Mouse (Mus musculus): ENCODE data around the gene Tsga10ip. TPM values are rescaled to one million over a fixed set of nuclear protein-coding genes. Genes with fewer than 3 reads are reported as not detected.
"Not testable (repeated sequence)": the region's sequence is repeated elsewhere in the genome, so short reads cannot be mapped to it uniquely, and the experiment has no call there.

Gene Tsga10ip
- polyA plus RNA-seq, 1 experiment: 0.04 TPM

DNA sequence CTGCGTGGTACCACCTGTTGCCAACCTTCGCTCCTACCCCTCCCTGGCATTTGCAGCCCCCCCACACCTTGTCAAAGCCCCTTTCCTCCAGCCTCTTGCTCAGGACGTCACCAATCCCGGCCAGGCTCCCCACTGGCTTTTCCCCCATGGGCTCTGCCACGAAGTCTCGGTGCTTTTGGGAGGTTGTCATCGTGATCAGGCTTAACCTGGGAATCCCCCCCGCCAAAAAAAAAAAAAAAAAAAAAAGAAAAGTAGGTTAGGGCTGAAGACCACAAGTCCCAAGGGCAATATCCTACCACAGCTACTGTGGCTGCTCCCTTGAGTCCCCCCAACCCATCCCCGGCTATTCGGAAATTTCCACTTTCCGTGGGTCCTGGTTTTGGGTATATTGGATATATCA is 36.6 kb downstream of the Tsga10ip start:
- TF ChIP-seq POLR2A (IDR thresholded peaks at IDR 0.05; ENCODE audit: borderline replicate concordance, extremely low read depth, insufficient read depth, insufficient read length, poor library complexity, severe bottlenecking): no peak
- TF ChIP-seq CTCF (IDR thresholded peaks at IDR 0.05; ENCODE audit: borderline replicate concordance, extremely low read depth, insufficient read depth, insufficient read length): no peak
- DNase-seq (ENCODE audit: low read depth): no peak

DNA sequence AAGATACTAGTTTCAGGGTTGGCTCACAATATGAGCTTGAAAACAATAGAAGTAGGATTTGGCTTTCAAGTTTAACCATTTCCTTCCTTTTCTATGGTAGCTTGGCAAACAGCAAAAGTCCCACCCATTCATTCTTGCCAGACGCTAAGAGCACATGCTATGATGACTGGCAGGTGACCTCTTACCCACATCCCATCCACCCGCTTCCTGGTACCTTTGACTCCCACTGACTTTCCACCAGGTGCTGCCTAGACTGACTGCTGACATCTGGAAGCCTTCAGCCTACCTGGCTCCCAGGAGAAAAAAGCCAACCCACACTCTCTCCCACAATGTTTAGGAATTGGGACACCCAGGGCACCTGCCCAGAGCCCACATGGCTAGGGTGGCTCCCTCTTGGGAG is 38.2 kb downstream of the Tsga10ip start:
- no peak for DNase-seq (ENCODE audit: low read depth)
- TF ChIP-seq CTCF (IDR thresholded peaks at IDR 0.05; ENCODE audit: borderline replicate concordance, extremely low read depth, insufficient read depth, insufficient read length) (no peak), POLR2A (IDR thresholded peaks at IDR 0.05; ENCODE audit: borderline replicate concordance, extremely low read depth, insufficient read depth, insufficient read length, poor library complexity, severe bottlenecking) (no peak)

DNA sequence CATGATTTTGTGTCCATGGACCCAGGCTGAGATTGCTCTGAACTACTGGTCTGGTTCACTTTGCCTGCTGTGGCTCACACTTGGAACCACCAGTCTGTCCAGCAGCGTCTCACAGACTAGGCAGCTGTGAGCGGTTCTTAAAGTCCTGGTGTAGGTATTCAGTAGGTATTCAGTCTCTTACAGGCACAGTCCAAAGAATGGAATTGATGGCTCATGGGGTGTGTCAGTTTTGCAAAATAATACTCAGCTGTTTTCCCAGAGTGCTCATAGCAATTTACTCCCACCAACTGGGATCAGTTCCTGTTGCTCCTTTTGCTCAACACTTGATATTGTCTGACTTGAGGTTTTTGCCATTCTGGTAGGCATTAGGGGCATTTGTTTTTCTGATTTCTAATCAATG is 40.1 kb downstream of the Tsga10ip start:
- DNase-seq (ENCODE audit: low read depth): no peak
- TF ChIP-seq CTCF (IDR thresholded peaks at IDR 0.05; ENCODE audit: borderline replicate concordance, extremely low read depth, insufficient read depth, insufficient read length) (no peak), POLR2A (IDR thresholded peaks at IDR 0.05; ENCODE audit: borderline replicate concordance, extremely low read depth, insufficient read depth, insufficient read length, poor library complexity, severe bottlenecking) (no peak)

DNA sequence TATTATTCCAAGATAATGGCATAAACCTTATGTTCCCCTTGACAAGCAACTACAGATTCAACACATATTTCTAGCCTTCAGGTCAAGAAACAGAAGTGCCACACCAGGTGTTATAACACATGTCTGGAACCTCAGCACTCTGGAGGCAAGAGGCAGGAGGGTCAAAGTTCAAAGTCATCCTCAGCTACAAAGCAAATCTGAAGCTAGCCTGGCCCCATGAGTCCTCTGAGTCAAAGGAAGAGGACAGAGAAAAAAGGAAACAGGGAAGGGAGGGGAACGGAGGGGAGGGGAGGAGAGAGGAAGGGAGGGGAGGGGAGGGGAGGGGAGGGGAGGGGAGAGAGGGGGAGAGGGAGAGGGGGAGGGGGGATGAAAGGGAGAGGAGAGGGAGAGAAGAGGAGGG is 46.2 kb downstream of the Tsga10ip start:
- no peak for DNase-seq (ENCODE audit: low read depth)
- TF ChIP-seq POLR2A (IDR thresholded peaks at IDR 0.05; ENCODE audit: borderline replicate concordance, extremely low read depth, insufficient read depth, insufficient read length, poor library complexity, severe bottlenecking): no peak
- TF ChIP-seq CTCF (IDR thresholded peaks at IDR 0.05; ENCODE audit: borderline replicate concordance, extremely low read depth, insufficient read depth, insufficient read length): no peak

DNA sequence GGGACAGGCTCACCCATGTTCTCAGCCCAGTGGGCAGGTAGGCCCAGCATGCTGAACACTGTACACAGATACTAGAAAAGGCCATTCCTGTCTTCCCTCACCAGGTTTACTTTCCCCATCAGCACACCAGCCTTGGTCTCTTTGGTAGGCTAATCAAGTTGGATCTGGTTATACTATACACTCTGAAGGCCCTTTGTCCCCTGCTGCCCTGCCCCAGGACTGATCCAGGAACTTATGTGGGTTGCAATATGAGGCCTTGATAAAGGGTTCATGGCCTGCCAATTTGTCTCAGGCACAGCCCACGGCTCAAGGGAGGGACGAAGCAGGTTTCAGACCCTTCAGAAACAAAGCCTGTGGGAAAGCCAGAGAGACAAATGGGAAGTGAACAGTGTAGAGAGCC is 48.7 kb downstream of the Tsga10ip start:
- TF ChIP-seq CTCF (IDR thresholded peaks at IDR 0.05; ENCODE audit: borderline replicate concordance, extremely low read depth, insufficient read depth, insufficient read length) (no peak), POLR2A (IDR thresholded peaks at IDR 0.05; ENCODE audit: borderline replicate concordance, extremely low read depth, insufficient read depth, insufficient read length, poor library complexity, severe bottlenecking) (no peak)
- DNase-seq (ENCODE audit: low read depth): no peak

DNA sequence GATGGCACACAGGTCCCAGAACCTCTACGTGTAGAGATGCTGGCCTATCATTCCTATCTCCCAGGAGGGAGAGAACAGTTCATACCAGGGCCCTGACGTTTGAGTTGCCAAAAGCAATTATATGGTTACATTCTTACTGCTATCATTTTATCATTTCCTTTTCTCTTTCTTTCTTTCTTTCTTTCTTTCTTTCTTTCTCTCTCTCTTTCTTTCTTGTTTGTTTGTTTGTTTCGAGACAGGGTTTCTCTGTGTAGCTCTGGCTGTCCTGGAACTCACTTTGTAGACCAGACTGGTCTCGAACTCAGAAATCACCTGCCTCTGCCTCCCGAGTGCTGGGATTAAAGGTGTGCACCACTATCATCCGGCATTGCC is 52.8 kb downstream of the Tsga10ip start, which contains the start of gene Cst6:
Gene Cst6, minus strand, starts transcription at position 73 of the 372 bp plus-strand sequence.
- DNase-seq (ENCODE audit: low read depth): not testable (repeated sequence)

DNA sequence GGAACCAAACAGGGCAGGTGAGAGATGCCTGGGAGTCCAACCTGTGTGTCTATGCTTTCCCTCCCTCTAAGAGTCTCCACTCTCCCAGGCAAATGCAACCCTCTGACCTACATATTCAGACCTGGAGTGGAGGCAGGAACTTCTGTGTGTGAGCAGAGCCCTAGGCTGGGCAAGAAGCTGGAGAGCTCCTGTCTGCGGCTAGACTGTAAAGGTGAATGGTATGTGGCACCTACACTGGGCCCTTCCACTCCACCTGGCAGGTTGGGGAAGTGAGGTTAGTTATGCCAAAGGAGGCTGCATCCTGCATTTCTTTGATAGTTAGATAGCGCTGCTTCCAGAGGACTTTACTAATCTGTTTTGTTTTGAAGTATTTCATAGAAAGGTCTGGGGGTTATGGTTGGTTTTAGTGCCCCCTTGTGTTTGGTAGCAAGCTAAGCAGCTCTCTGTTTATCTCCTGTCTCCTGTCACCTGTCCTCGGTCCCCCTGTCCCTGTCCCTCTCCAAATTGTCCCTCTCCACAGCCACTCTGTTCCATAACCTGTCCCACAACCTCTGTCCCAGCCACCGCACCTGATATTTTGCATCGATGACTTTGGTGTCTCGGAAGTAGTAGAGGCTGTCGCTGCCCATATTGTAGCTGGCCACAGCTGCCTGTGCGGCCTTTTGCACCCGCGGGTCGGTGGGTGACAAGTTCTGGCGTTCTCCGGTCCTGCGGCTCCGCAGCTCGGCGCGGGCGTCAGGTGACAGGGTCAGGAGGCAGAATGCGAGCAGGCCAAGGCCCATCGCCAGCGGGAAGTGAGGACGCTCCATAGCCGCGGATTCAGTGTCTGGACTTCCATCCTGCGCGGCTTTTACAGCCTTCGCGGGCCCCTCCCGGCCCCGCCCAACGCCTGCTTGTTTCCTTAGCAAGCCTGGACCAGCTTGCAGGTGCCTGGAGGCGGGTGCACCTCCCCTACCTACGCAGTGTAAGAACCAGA is 53.5 kb downstream of the Tsga10ip start:
- peak; percentile 52; the same call in 1 of the 2 replicates for TF ChIP-seq CTCF (IDR thresholded peaks at IDR 0.05; ENCODE audit: borderline replicate concordance, extremely low read depth, insufficient read depth, insufficient read length)
- TF ChIP-seq POLR2A (IDR thresholded peaks at IDR 0.05; ENCODE audit: borderline replicate concordance, extremely low read depth, insufficient read depth, insufficient read length, poor library complexity, severe bottlenecking): no peak
- DNase-seq (ENCODE audit: low read depth): peak; percentile 64

DNA sequence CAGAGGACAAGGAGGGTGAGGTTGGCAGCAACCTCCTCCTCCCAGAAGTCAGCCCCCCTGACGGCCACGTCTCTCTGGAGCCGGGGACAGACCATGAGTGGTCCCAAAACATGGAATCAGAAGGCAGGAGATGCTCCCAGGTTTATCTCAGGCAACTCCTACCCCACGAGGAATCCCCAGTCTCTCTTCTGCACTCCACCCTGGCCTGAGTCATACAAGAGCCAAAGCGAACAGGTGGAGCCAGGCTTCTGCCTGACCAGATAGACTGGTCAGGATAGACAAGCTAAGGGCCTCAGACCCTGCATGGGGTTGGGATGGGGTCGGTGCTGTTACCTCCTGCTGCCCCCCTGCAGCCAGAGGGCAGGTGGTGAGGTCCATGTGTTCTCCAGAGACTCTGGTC is 54.3 kb downstream of the Tsga10ip start:
- DNase-seq (ENCODE audit: low read depth): no peak
- TF ChIP-seq CTCF (IDR thresholded peaks at IDR 0.05; ENCODE audit: borderline replicate concordance, extremely low read depth, insufficient read depth, insufficient read length) (no peak), POLR2A (IDR thresholded peaks at IDR 0.05; ENCODE audit: borderline replicate concordance, extremely low read depth, insufficient read depth, insufficient read length, poor library complexity, severe bottlenecking) (no peak)

DNA sequence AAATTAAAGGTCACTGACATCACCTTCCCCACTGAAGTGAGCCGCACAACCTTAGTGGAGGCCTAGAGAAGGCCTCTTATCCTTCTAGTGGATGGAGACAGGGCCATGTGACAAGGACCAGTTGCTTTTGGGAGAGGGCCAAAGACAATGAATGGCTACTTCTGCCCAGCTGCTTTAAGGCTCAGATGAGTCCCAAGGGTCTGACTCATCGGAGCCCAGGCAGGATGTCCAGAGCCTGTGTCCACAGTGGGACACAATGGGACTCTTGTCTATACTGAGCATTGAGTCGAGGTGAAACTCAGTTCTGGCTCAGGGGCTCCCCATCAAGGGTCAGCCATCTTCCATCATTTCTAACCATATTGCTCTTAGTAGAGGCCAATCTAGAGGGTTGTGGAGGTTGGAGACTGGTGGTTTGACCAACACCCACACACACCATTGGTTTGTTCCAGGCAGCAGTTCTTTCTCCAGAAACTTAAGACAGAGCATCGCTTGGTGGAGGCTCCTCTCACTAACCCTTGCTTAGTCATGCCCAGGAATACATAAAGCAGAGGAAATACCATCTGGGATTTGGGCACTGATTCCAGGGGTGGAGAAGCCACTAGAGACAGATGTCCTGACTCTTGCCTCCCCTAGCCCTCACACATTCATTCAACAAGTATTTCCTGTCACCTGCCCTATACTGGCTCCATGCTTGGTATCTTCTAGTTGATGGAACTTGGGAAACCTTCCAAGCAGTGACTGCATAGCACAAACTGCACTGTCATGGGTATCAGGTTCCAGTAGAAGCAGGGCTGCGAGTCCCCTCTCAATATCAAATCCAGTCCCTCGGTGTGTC is 56.8 kb downstream of the Tsga10ip start:
- no peak for TF ChIP-seq CTCF (IDR thresholded peaks at IDR 0.05; ENCODE audit: borderline replicate concordance, extremely low read depth, insufficient read depth, insufficient read length)
- no peak for TF ChIP-seq POLR2A (IDR thresholded peaks at IDR 0.05; ENCODE audit: borderline replicate concordance, extremely low read depth, insufficient read depth, insufficient read length, poor library complexity, severe bottlenecking)
- no peak for DNase-seq (ENCODE audit: low read depth)

DNA sequence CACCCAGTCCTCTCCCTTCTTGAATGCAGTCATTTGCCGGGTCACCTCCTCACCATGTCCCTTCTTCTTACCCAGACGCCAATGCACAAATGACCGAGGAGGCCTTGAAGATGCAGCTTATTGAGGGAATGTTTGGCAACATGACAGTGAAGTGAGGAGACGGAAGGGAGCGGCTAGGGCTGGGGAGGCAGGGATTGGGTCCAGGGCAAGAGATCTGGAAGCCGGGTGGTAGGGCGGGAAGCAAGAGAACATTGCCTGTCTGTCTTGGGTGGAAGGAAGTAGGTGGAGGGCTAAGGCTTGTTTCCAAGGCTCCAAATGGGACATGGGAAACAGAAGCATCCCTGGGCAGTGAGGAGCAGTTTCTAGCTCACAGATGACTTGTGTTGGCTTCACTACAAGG is 61.0 kb downstream of the Tsga10ip start:
- TF ChIP-seq CTCF (IDR thresholded peaks at IDR 0.05; ENCODE audit: borderline replicate concordance, extremely low read depth, insufficient read depth, insufficient read length) (no peak), POLR2A (IDR thresholded peaks at IDR 0.05; ENCODE audit: borderline replicate concordance, extremely low read depth, insufficient read depth, insufficient read length, poor library complexity, severe bottlenecking) (no peak)
- no peak for DNase-seq (ENCODE audit: low read depth)

Other genes with a start within 250 kb of the Tsga10ip start
- 50.2 and 71.6 TPM in 2 replicates for gene Pacs1, start 129.4 kb downstream of the Tsga10ip start, polyA plus RNA-seq (2012; rRNA removed)
- 178 and 192 TPM in 2 replicates for gene Sf3b2, start 107.1 kb downstream of the Tsga10ip start, polyA plus RNA-seq (2012; rRNA removed)
- gene Gal3st3, start 104.2 kb downstream of the Tsga10ip start, polyA plus RNA-seq (2012; rRNA removed): 45.5 and 55.4 TPM in 2 replicates
- not detected in 2 replicates for gene Catsper1, start 66.8 kb downstream of the Tsga10ip start, polyA plus RNA-seq (2012; rRNA removed)
- 1.3 and 1.6 TPM in 2 replicates for gene Cst6, start 53.0 kb downstream of the Tsga10ip start, polyA plus RNA-seq (2012; rRNA removed)
- gene Eif1ad, start 35.8 kb downstream of the Tsga10ip start, polyA plus RNA-seq (2012; rRNA removed): 37.2 and 38.4 TPM in 2 replicates
- 181 and 258 TPM in 2 replicates for gene Banf1, start 35.4 kb downstream of the Tsga10ip start, polyA plus RNA-seq (2012; rRNA removed)
- gene Sart1, start 13.8 kb downstream of the Tsga10ip start, polyA plus RNA-seq (2012; rRNA removed): 40.9 and 65.0 TPM in 2 replicates
- gene Drap1, start 22.5 kb upstream of the Tsga10ip start, polyA plus RNA-seq (2012; rRNA removed): 224 and 257 TPM in 2 replicates
- gene AI837181, start 22.6 kb upstream of the Tsga10ip start, polyA plus RNA-seq (2012; rRNA removed): 86.4 and 106 TPM in 2 replicates
- not detected in 2 replicates for gene Fosl1, start 45.0 kb upstream of the Tsga10ip start, polyA plus RNA-seq (2012; rRNA removed)
- gene Ccdc85b, start 55.4 kb upstream of the Tsga10ip start, polyA plus RNA-seq (2012; rRNA removed): 9.6 and 12.1 TPM in 2 replicates
- 179 and 266 TPM in 2 replicates for gene Fibp, start 58.1 kb upstream of the Tsga10ip start, polyA plus RNA-seq (2012; rRNA removed)
- gene Ctsw, start 66.0 kb upstream of the Tsga10ip start, polyA plus RNA-seq (2012; rRNA removed): 2.9 and 3.7 TPM in 2 replicates
- 47.7 and 58.5 TPM in 2 replicates for gene Efemp2, start 71.4 kb upstream of the Tsga10ip start, polyA plus RNA-seq (2012; rRNA removed)
- gene Mus81, start 85.9 kb upstream of the Tsga10ip start, polyA plus RNA-seq (2012; rRNA removed): 46.4 and 73.2 TPM in 2 replicates
- 1,637 and 1,665 TPM in 2 replicates for gene Cfl1, start 87.9 kb upstream of the Tsga10ip start, polyA plus RNA-seq (2012; rRNA removed)
- gene 1700020D05Rik, start 101.3 kb upstream of the Tsga10ip start, polyA plus RNA-seq (2012; rRNA removed): 2.5 and 4.7 TPM in 2 replicates
- 92.3 and 123 TPM in 2 replicates for gene Snx32, start 108.0 kb upstream of the Tsga10ip start, polyA plus RNA-seq (2012; rRNA removed)
- gene Ovol1, start 158.1 kb upstream of the Tsga10ip start, polyA plus RNA-seq (2012; rRNA removed): 0.31 and 0.42 TPM in 2 replicates
- 2.6 and 4.5 TPM in 2 replicates for gene Ap5b1, start 165.5 kb upstream of the Tsga10ip start, polyA plus RNA-seq (2012; rRNA removed)
- 62.0 and 111 TPM in 2 replicates for gene Rnaseh2c, start 199.3 kb upstream of the Tsga10ip start, polyA plus RNA-seq (2012; rRNA removed)
- gene Kat5, start 207.7 kb upstream of the Tsga10ip start, polyA plus RNA-seq (2012; rRNA removed): 163 and 181 TPM in 2 replicates
- gene Rela, start 235.0 kb upstream of the Tsga10ip start, polyA plus RNA-seq (2012; rRNA removed): 44.7 and 47.0 TPM in 2 replicates

All from brain, embryonic 14.5 days (tissue).